Mouse (Mus musculus) c-Kit-positive CD71-positive TER-119-negative erythroid progenitor cells, embryonic 14.5 days (primary cell): ENCODE results near the gene Fmod.

ENCODE experiments used
- DNase-seq: peaks from one replicate; pipeline ENCODE4 v3.0.0-alpha.2; 2013; ENCODE audit warnings: low read depth

Fmod gene

GRCm38 (mm10) chr1:134056285-134056684, 19.2 kb downstream of the Fmod start:
- no peak for DNase-seq

GRCm38 (mm10) chr1:134057736-134058135, 20.7 kb downstream of the Fmod start:
- DNase-seq, result no peak

DNA sequence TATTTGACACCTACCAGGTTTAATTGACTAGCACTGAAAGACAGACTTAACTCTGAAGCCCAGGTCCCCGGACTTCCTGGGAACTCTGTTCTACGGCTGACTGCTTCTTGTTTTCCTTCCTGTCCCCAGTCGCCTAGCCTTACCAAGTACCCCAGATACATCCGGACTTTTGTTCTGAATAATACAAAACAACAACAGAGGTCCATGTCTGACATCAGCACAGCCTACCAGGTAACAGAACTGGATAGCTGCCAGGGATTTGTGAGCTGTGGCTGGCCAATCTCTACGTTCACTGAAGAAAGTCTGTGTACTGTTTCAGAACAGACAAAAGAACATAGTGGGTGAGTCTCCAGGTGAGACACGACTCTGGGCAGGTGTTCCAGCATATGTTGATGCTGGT, 21.8 kb downstream of the Fmod start:
- DNase-seq, result no peak

GRCm38 (mm10) chr1:134059739-134060695, 23.0 kb downstream of the Fmod start:
- DNase-seq, result no peak

DNA sequence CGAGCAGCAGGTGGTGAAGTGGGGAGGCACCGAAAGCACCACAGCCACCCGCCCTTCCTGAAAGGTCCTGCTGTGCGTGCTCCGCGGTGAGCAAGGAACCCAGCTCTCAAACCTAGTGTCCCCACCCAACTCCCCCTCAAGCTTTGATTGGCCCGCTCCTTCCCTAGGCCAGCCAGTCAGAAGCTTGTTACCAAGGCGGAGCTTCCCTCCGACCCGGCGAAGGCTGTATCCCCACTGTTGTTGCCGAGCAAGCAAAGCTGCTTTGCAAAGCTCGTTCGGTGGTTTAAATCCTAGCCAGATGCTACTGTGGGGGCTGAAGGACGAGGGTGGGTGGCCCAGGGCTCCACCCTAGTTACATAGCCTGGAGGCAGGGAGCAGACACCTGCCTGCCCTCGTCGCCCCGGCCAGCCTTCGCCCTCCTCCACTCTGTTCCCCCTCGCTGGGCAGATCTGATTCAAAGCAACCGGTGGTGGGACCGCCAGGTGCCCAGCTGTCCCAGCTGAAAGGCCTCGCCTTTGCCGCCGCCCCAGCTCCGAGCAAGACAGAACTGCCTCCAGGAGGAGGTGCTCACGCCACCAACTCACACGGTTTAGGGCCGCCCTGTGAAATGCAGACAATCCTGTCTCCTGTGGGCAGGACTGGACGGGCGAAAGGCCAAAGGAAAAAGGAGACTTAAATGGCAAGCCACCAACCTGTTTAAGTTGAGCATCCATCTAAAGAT, 24.0 kb downstream of the Fmod start:
- DNase-seq, result peak; percentile 86

DNA sequence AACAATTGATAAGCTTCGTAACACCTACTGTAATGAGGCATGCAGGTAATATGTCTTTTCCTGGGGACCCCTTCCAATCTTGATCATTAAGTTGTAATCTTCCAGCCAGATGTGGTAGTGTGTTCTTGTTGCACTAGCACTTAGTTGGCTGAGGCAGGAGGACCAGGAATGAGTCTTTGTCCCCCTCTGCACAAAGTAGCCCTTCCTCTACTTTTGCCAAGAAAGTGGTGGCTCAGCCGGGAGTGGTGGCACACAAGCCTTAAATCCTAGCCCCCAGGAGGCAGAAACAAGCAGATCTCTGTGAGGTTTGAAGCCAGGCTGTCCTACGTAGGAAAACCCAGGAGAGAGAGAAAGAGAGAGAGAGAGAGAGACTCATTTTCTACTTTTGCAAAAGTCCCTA, 24.9 kb downstream of the Fmod start:
- DNase-seq, result no peak

DNA sequence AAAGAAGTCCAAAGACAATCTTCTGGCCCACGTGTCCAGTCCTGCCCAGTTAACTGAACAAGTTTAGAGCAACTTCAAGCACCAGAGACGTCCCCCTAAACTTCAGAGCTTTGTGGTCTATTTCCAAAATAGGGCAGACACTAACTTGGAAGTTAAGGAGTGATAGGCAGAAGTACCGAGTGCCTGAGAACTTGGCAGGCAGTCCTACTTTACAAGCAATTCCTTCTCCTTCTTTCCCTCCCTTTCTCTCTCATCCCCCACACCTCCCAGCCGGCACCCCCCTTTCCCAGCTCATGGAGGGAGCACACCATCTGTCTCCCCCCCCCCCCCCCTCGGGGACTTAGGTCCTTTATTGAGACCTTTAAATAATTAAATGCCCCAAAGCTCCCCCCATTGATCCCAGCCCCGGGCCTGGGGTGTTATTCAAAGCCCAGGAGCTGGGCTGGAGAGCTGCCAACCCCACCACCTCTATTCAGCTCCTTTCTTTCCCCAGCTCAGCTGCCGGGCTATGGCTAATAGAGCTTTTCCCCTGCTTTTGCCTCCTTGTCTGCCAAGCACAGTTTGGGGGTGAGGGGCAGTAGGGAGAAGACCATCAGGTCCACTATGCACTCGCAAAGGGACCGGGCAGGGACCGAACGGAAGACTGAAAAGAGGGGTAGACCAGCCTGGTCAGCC, 25.5 kb downstream of the Fmod start:
- DNase-seq, result no peak

- DNase-seq, result no peak
These were observed 26.2 kb downstream of the Fmod start for GRCm38 (mm10) chr1:134063086-134063772.

DNA sequence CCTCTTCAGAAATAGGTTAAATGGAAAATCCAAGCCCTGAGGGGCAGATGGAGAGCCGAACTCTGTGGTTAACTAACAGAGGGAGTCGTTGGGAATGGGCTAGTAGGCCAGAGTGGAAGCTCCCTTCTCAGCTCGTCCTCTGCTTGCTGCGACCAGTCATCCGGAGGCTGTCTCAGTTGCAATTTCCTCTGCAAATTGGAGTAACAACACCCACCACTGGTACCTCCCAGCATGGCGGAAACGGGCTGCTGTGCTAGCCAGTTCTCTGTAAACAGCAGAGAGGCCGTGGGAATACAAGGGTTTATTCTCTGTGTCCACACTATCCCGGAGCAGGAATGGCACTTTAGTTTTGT, 26.7 kb downstream of the Fmod start:
- no peak for DNase-seq

GRCm38 (mm10) chr1:134064296-134064831, 27.3 kb downstream of the Fmod start:
- DNase-seq, result no peak

GRCm38 (mm10) chr1:134065241-134065809, 28.3 kb downstream of the Fmod start:
- no peak for DNase-seq

GRCm38 (mm10) chr1:134066554-134066953, 29.5 kb downstream of the Fmod start:
- no peak for DNase-seq

- no peak for DNase-seq
These were observed 30.1 kb downstream of the Fmod start for GRCm38 (mm10) chr1:134067143-134067619.

GRCm38 (mm10) chr1:134070099-134070669, 33.1 kb downstream of the Fmod start:
- DNase-seq, result no peak

DNA sequence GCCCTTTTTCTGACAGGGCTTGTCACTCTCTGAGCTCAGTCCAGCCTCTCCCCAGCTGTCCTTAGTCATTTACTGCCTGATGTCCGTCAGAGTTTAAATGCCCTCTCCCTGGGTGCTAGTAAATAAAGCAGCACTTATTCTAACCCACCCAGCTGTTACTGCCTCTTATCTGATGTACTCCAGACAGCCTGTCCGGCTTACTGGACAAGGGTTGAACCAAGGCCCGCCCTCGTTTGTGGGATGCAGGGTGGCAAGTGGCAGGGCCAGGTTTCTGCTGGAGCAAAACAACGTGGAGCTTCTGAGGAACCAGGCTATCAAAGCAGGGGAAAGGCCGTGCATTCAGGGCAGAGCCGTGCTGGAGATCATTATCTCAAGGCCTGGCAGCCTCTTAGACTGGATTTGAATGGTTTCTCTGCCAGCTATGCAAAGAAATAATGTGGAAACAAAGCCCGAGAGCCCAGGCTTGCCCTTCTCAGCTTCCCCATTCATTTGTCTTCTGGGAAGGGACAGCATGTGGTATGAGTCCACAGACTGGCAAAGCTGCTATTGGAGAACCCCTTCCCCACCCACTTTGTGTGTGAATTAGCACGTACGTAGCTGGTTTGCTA, 34.5 kb downstream of the Fmod start:
- no peak for DNase-seq

- peak; percentile 73 for DNase-seq
These were observed 36.1 kb downstream of the Fmod start for GRCm38 (mm10) chr1:134073061-134073564.

- DNase-seq, result no peak
These were observed 36.6 kb downstream of the Fmod start for GRCm38 (mm10) chr1:134073658-134074057.

DNA sequence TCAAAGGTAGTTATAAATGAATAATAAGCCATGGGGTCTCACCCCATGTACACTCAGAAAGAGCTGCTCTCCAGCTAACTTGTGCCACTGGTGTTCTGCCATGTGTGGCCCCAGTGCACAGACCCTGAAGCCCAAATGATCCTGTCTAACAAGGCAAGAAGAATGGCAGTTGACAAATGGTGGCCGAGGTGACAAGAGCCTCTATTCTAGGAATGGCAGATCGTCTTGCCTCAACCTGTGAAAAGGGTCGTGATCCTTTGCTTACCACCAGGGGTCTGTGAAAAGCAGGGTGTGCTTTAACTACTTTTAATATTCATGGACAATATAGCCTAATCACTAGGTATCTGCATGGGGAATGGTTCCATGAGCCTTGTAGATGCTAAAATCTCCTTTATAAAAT, 37.1 kb downstream of the Fmod start:
- DNase-seq, result no peak

GRCm38 (mm10) chr1:134074606-134075005, 37.6 kb downstream of the Fmod start:
- DNase-seq, result no peak

DNA sequence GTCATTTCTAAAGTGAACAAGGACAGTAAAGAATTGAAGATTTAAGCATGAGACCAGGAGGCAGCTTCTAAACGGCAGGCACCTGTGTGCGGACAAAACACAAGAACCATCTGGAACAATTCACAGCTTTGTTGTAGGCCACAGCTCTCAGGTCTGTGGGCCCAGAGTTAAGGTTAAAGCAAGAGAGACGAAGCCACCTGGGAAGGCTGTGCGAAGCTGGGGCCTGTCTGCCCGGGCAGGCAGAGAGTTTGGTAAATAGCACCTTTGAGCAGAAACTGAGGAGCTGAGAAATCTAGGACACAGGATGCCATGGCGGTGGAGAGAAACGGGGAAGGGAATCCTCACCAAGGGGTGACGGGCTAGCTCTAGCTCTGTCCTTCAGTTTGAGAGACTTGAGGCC, 38.5 kb downstream of the Fmod start:
- no peak for DNase-seq
